Mouse (Mus musculus) hindbrain, embryonic 12.5 days (tissue): ENCODE measurements around the gene Vmn1r157. TPM values are rescaled to one million over a fixed set of nuclear protein-coding genes. Genes with fewer than 3 reads are reported as not detected.
"Not testable (repeated sequence)": the region's sequence is repeated elsewhere in the genome, so short reads cannot be mapped to it uniquely, and the experiment has no call there.

Source experiments
- ATAC-seq: fragments of 200-750 bp; cut with Nextera tagmentation; 2 replicates; pipeline ENCODE4 v1.8.0; 2017; ENCODE audit warnings: moderate TSS enrichment; ENCODE audit not compliant: low FRiP score
- H3K27ac ChIP-seq: fragments of 300-500 bp; sonication (generic); 2 replicates; pipeline ENCODE4 v1.5.1; 2016; ENCODE audit warnings: mild to moderate bottlenecking
- H3K27me3 ChIP-seq: fragments of 300-500 bp; sonication (generic); 2 replicates; pipeline ENCODE4 v1.6.1; 2016; ENCODE audit warnings: mild to moderate bottlenecking
- H3K36me3 ChIP-seq: fragments of 300-500 bp; sonication (generic); 2 replicates; pipeline ENCODE4 v1.6.1; 2016; ENCODE audit warnings: mild to moderate bottlenecking
- H3K4me1 ChIP-seq: fragments of 300-500 bp; sonication (generic); 2 replicates; pipeline ENCODE4 v1.6.1; 2016
- H3K4me2 ChIP-seq: fragments of 300-500 bp; sonication (generic); replicated peaks from 2 replicates; pipeline ENCODE4 v1.6.1; 2016; ENCODE audit warnings: mild to moderate bottlenecking
- H3K4me3 ChIP-seq: fragments of 300-500 bp; sonication (generic); 2 replicates; pipeline ENCODE4 v1.5.1; 2016; ENCODE audit warnings: mild to moderate bottlenecking
- H3K9ac ChIP-seq: fragments of 300-500 bp; sonication (generic); 2 replicates; pipeline ENCODE4 v1.6.1; 2016; ENCODE audit warnings: mild to moderate bottlenecking, moderate library complexity
- H3K9me3 ChIP-seq: fragments of 300-500 bp; sonication (generic); replicated peaks from 2 replicates; pipeline ENCODE4 v1.6.1; 2016; ENCODE audit warnings: mild to moderate bottlenecking
- WGBS: fragments of 180-500 bp; shearing (Covaris S2); methylation state at CpG from one replicate; pipeline ENCODE4 v1.1.7; 2016; 5-methylcytosine and 5-hydroxymethylcytosine counted together
- polyA plus RNA-seq: library from polyadenylated mRNA; unstranded; fragments of >200 nt; fragmentation: Nextera tagmentation; extraction: Ambion mirVana; gene quantifications from 2 replicates; pipeline ENCODE4 v1.2.1, GENCODE M21; 2016

Gene Vmn1r157
- not detected in 2 replicates for polyA plus RNA-seq

GRCm38 (mm10) chr7:22761397-22761796 is at the start of gene Vmn1r157:
Gene Vmn1r157 (plus strand): TSS chr7:22761697.
- 39% methylated on average over 2 of the region's 3 CpGs for WGBS

GRCm38 (mm10) chr7:22719610-22720009 is 41.9 kb upstream of the Vmn1r157 start, which contains the start of gene Gm4567:
Gene Gm4567 (minus strand): TSS chr7:22719710.
- H3K27ac ChIP-seq, H3K4me3 ChIP-seq, H3K4me2 ChIP-seq, H3K36me3 ChIP-seq, H3K9ac ChIP-seq, H3K27me3 ChIP-seq, H3K9me3 ChIP-seq, H3K4me1 ChIP-seq, ATAC-seq: not testable (repeated sequence)
- WGBS = no CpG with 5 or more reads among the region's 1 CpGs

More at GRCm38 (mm10) chr7:22761397-22761796, at the start of gene Vmn1r157:
- H3K4me1 ChIP-seq, H3K27me3 ChIP-seq, ATAC-seq, H3K9me3 ChIP-seq, H3K4me3 ChIP-seq, H3K9ac ChIP-seq, H3K36me3 ChIP-seq, H3K27ac ChIP-seq, H3K4me2 ChIP-seq: not testable (repeated sequence)

- not testable (repeated sequence) for H3K4me1 ChIP-seq, H3K4me3 ChIP-seq, ATAC-seq, H3K4me2 ChIP-seq, H3K27ac ChIP-seq, H3K9ac ChIP-seq, H3K36me3 ChIP-seq, H3K27me3 ChIP-seq
- WGBS = 83% methylated on average over 7 of the region's 11 CpGs
- H3K9me3 ChIP-seq = peaks cover 12% of the 10 kb centered on the region
Observed at GRCm38 (mm10) chr7:22775981-22776380, 14.5 kb downstream of the Vmn1r157 start.

- H3K4me3 ChIP-seq, H3K9ac ChIP-seq, H3K27me3 ChIP-seq, H3K36me3 ChIP-seq, H3K4me1 ChIP-seq, H3K27ac ChIP-seq, H3K4me2 ChIP-seq, ATAC-seq: not testable (repeated sequence)
- 58% methylated on average over 2 of the region's 2 CpGs for WGBS
- H3K9me3 ChIP-seq = peaks cover 19% of the 10 kb centered on the region
Observed at GRCm38 (mm10) chr7:22790682-22791081, 29.2 kb downstream of the Vmn1r157 start, which contains the start of gene Vmn1r158. Gene Vmn1r158 (minus strand): TSS chr7:22790782.

Other genes with a start within 250 kb of the Vmn1r157 start
- not detected in 2 replicates for gene Vmn1r152, start 238.7 kb upstream of the Vmn1r157 start, polyA plus RNA-seq
- not detected in 2 replicates for gene Gm8677, start 226.8 kb upstream of the Vmn1r157 start, polyA plus RNA-seq
- not detected in 2 replicates for gene Gm4201, start 196.4 kb upstream of the Vmn1r157 start, polyA plus RNA-seq
- not detected in 2 replicates for gene Gm4565, start 173.6 kb upstream of the Vmn1r157 start, polyA plus RNA-seq
- not detected in 2 replicates for gene Vmn1r155, start 103.7 kb upstream of the Vmn1r157 start, polyA plus RNA-seq
- not detected in 2 replicates for gene Gm8693, start 69.4 kb upstream of the Vmn1r157 start, polyA plus RNA-seq
- gene Gm4567, start 42.0 kb upstream of the Vmn1r157 start, polyA plus RNA-seq = not detected in 2 replicates
- gene Vmn1r158, start 29.1 kb downstream of the Vmn1r157 start, polyA plus RNA-seq = not detected in 2 replicates
- gene Vmn1r159, start 81.9 kb downstream of the Vmn1r157 start, polyA plus RNA-seq = not detected in 2 replicates
- gene Vmn1r160, start 109.5 kb downstream of the Vmn1r157 start, polyA plus RNA-seq = not detected in 2 replicates
- not detected in 2 replicates for gene Gm4214, start 223.0 kb downstream of the Vmn1r157 start, polyA plus RNA-seq